Mouse (Mus musculus): Measurements from ENCODE around the gene Tnni1.

Gene Tnni1

GRCm38 (mm10) chr1:135778780-135779535, at the start of gene Tnni1:
Gene Tnni1 (plus strand): TSS chr1:135779434.
- no peak for DNase-seq

- no peak for DNase-seq
These were observed 49.4 kb upstream of the Tnni1 start for GRCm38 (mm10) chr1:135729821-135730220.

- no peak for DNase-seq
These were observed 48.9 kb upstream of the Tnni1 start for GRCm38 (mm10) chr1:135730296-135730695.

- DNase-seq, result no peak
These were observed 47.8 kb upstream of the Tnni1 start for GRCm38 (mm10) chr1:135731393-135731792.

- DNase-seq, result no peak
These were observed 47.1 kb upstream of the Tnni1 start for GRCm38 (mm10) chr1:135731897-135732684.

- DNase-seq, result peak; percentile 44
These were observed 44.9 kb upstream of the Tnni1 start for GRCm38 (mm10) chr1:135734225-135734937.

- DNase-seq, result no peak
These were observed 43.8 kb upstream of the Tnni1 start for GRCm38 (mm10) chr1:135735460-135735859.

- no peak for DNase-seq
These were observed 34.2 kb upstream of the Tnni1 start for GRCm38 (mm10) chr1:135744987-135745386.

GRCm38 (mm10) chr1:135746248-135746647, 33.0 kb upstream of the Tnni1 start:
- no peak for DNase-seq

GRCm38 (mm10) chr1:135752737-135753348, 26.4 kb upstream of the Tnni1 start:
- DNase-seq, result peak; percentile 70

GRCm38 (mm10) chr1:135755287-135755686, 23.9 kb upstream of the Tnni1 start:
- DNase-seq, result no peak

- DNase-seq, result no peak
These were observed 23.3 kb upstream of the Tnni1 start for GRCm38 (mm10) chr1:135755913-135756312.

GRCm38 (mm10) chr1:135757287-135757686, 21.9 kb upstream of the Tnni1 start:
- DNase-seq, result no peak

- no peak for DNase-seq
These were observed 19.5 kb upstream of the Tnni1 start for GRCm38 (mm10) chr1:135759685-135760084.

GRCm38 (mm10) chr1:135760216-135760615, 19.0 kb upstream of the Tnni1 start:
- no peak for DNase-seq

GRCm38 (mm10) chr1:135761728-135762127, 17.5 kb upstream of the Tnni1 start:
- DNase-seq, result no peak

GRCm38 (mm10) chr1:135763503-135764205, 15.6 kb upstream of the Tnni1 start:
- no peak for DNase-seq

GRCm38 (mm10) chr1:135764206-135764528, 15.1 kb upstream of the Tnni1 start:
- DNase-seq, result no peak

- no peak for DNase-seq
These were observed 13.3 kb upstream of the Tnni1 start, which contains the start of gene Phlda3 for GRCm38 (mm10) chr1:135765645-135766591. Gene Phlda3 (plus strand): TSS chr1:135766119.

- no peak for DNase-seq
These were observed 12.5 kb upstream of the Tnni1 start for GRCm38 (mm10) chr1:135766592-135767306.

Measured in cerebellum, adult 11-12 months (tissue).